9 mouse cellular contexts compared by ENCODE assay signal in genomic region chr14:84440903-84441302, GRCm38 (mm10). TPM values are rescaled to one million over a fixed set of nuclear protein-coding genes. Genes with fewer than 3 reads are reported as not detected.
A peak's percentile ranks its signal among the peaks of the same experiment; 100 is the strongest.
DNase-seq lines count a peak whose midpoint lies in the region; ATAC-seq and TF ChIP-seq lines count a peak whose summit lies in the region.
"Had no signal": no experiment of that assay in that cellular context is flagged by ENCODE, and none has a peak within 500 bp of the region (broad histone marks: within the 10 kb centered on the region; RNA-seq: fewer than 3 reads in every experiment).

No protein-coding gene starts in this region.

- 16% methylated on average over 2 of the region's 2 CpGs for WGBS in intestine, postnatal 0 days
- 18% methylated on average over 2 of the region's 2 CpGs for WGBS in intestine, embryonic 15.5 days
- WGBS in stomach, postnatal 0 days, result 16% methylated on average over 2 of the region's 2 CpGs

- no peak for TF ChIP-seq EP300 in stomach, postnatal 0 days (optimal IDR thresholded peaks at IDR 0.05)

- no peak overlapping the region for H3K4me3 ChIP-seq in intestine, postnatal 0 days (ENCODE audit: low read depth, low read length)
- no peak overlapping the region for H3K4me3 ChIP-seq in intestine, embryonic 15.5 days (replicated peaks)
- no peak overlapping the region for H3K4me3 ChIP-seq in stomach, postnatal 0 days (ENCODE audit: low read depth, low read length)
- H3K4me3 ChIP-seq: megakaryocyte, embryonic 14.5 days had no signal

- no peak overlapping the region for H3K4me2 ChIP-seq in intestine, postnatal 0 days (replicated peaks; ENCODE audit: low read depth)
- no peak overlapping the region for H3K4me2 ChIP-seq in intestine, embryonic 15.5 days (replicated peaks)
- no peak overlapping the region for H3K4me2 ChIP-seq in stomach, postnatal 0 days (replicated peaks; ENCODE audit: low read depth)

- TF ChIP-seq CTCF in intestine, postnatal 0 days (IDR thresholded peaks at IDR 0.05; ENCODE audit: low read depth), result peak; percentile 58
- peak; percentile 63 for TF ChIP-seq CTCF in stomach, postnatal 0 days (IDR thresholded peaks at IDR 0.05; ENCODE audit: low read depth)

- H3K27ac ChIP-seq in intestine, postnatal 0 days (ENCODE audit: low read depth, low read length), result no peak overlapping the region
- H3K27ac ChIP-seq in intestine, embryonic 15.5 days, result no peak overlapping the region
- H3K27ac ChIP-seq in stomach, postnatal 0 days (replicated peaks), result no peak overlapping the region

- 0 out of 2 replicates have a peak, but pooled peaks cover 5% of the 10 kb centered on the region for H3K4me1 ChIP-seq in intestine, postnatal 0 days (replicated peaks; ENCODE audit: control insufficient read depth, insufficient read depth, low read length)
- H3K4me1 ChIP-seq in intestine, embryonic 15.5 days (replicated peaks), result peaks cover 7% of the 10 kb centered on the region; the same call in 1 of the 2 replicates
- H3K4me1 ChIP-seq in stomach, postnatal 0 days (replicated peaks; ENCODE audit: control insufficient read depth, insufficient read depth), result no peaks in the 10 kb centered on the region

- no peak for ATAC-seq in CD4-positive, CD25-positive, alpha-beta regulatory T cell, adult 4 months
- ATAC-seq in intestine, postnatal 0 days, result no peak
- ATAC-seq in intestine, embryonic 15.5 days, result no peak
- ATAC-seq in stomach, postnatal 0 days (ENCODE audit: low FRiP score, low TSS enrichment), result no peak
- ATAC-seq in erythroblast, adult 5-6 weeks (replicated peaks; ENCODE audit: low FRiP score, poor library complexity, severe bottlenecking), result no peak

- peaks cover 24% of the 10 kb centered on the region; the same call in 1 of the 2 replicates for H3K27me3 ChIP-seq in intestine, postnatal 0 days (replicated peaks; ENCODE audit: control insufficient read depth, insufficient read depth, low read length)
- H3K27me3 ChIP-seq in intestine, embryonic 15.5 days (replicated peaks), result peaks cover 11% of the 10 kb centered on the region; the same call in 1 of the 2 replicates
- 0 out of 2 replicates have a peak, but pooled peaks cover 2% of the 10 kb centered on the region for H3K27me3 ChIP-seq in stomach, postnatal 0 days (ENCODE audit: control insufficient read depth, insufficient read depth, low read length)

- peak; percentile 2 for DNase-seq in CD4-positive, CD25-positive, alpha-beta regulatory T cell, adult 2 months (ENCODE audit: low read depth, low spot score)
- DNase-seq in urinary bladder, postnatal 14 days (ENCODE audit: low spot score), result peak; percentile 3
- DNase-seq in urinary bladder, postnatal 10 days (ENCODE audit: low spot score), result no peak
- DNase-seq in stomach, postnatal 0 days (ENCODE audit: low spot score), result peak; percentile 19

- no peaks in the 10 kb centered on the region for H3K9me3 ChIP-seq in intestine, postnatal 0 days (ENCODE audit: control insufficient read depth)
- no peaks in the 10 kb centered on the region for H3K9me3 ChIP-seq in intestine, embryonic 15.5 days
- no peaks in the 10 kb centered on the region for H3K9me3 ChIP-seq in stomach, postnatal 0 days (ENCODE audit: control insufficient read depth, low read length)
- H3K9me3 ChIP-seq: megakaryocyte, embryonic 14.5 days had no signal

- no peaks in the 10 kb centered on the region for H3K36me3 ChIP-seq in intestine, postnatal 0 days (ENCODE audit: control insufficient read depth, insufficient read depth)
- H3K36me3 ChIP-seq in intestine, embryonic 15.5 days, result no peaks in the 10 kb centered on the region
- H3K36me3 ChIP-seq in stomach, postnatal 0 days (ENCODE audit: control insufficient read depth, insufficient read depth, low read length), result no peaks in the 10 kb centered on the region

- no peak overlapping the region for H3K9ac ChIP-seq in intestine, postnatal 0 days (ENCODE audit: low read depth, low read length)
- no peak overlapping the region for H3K9ac ChIP-seq in intestine, embryonic 15.5 days
- H3K9ac ChIP-seq in stomach, postnatal 0 days (ENCODE audit: low read length), result no peak overlapping the region

RNA-seq across cellular contexts. Expression of gene Pcdh17, which starts 2.5 kb away (rescaled TPM):
- under 1 TPM; 0.13 TPM for polyA plus RNA-seq in CD4-positive, CD25-positive, alpha-beta regulatory T cell, adult 4 months (2017; shearing (Covaris generic))
- polyA plus RNA-seq in intestine, postnatal 0 days (2015; fragmentation: Nextera tagmentation; extraction: Ambion mirVana), result 2.8 and 3.3 TPM in 2 replicates
- polyA plus RNA-seq in intestine, embryonic 15.5 days (2015; fragmentation: Nextera tagmentation; extraction: Ambion mirVana), result 4.9 and 5.3 TPM in 2 replicates
- 2.4 and 2.5 TPM in 2 replicates for polyA plus RNA-seq in stomach, postnatal 0 days (2015; fragmentation: Nextera tagmentation; extraction: Ambion mirVana)
- total RNA-seq in erythroblast, adult 5-6 weeks (2015; ENCODE audit: low replicate concordance), result not detected in 2 replicates
- not detected in 2 replicates for total RNA-seq in erythroblast, adult 5-6 weeks (2017; ENCODE audit: low replicate concordance)
